Mouse (Mus musculus) embryo, embryonic 9.5 days (tissue): Measurements from ENCODE around the gene Ripk3.

Experiments used
- DNase-seq: peaks from one replicate; pipeline ENCODE4 v3.0.0-alpha.2; 2017; ENCODE audit errors: extremely low spot score

Ripk3 gene

GRCm38 (mm10) chr14:55788256-55789050 lies at the start of gene Ripk3:
TSS of gene Ripk3 (minus strand) at chr14:55788865.
- peak; percentile 36 for DNase-seq

GRCm38 (mm10) chr14:55838312-55838711 lies 49.6 kb upstream of the Ripk3 start:
- DNase-seq = no peak

GRCm38 (mm10) chr14:55834808-55835533 lies 46.3 kb upstream of the Ripk3 start:
- no peak for DNase-seq

GRCm38 (mm10) chr14:55833126-55833525 lies 44.5 kb upstream of the Ripk3 start:
- DNase-seq = no peak

GRCm38 (mm10) chr14:55830331-55830730 lies 41.7 kb upstream of the Ripk3 start:
- no peak for DNase-seq

- no peak for DNase-seq
Measured at GRCm38 (mm10) chr14:55829854-55830253, 41.2 kb upstream of the Ripk3 start.

- DNase-seq = peak; percentile 42
Measured at GRCm38 (mm10) chr14:55828716-55829263, 40.1 kb upstream of the Ripk3 start.

- peak; percentile 42 for DNase-seq
Measured at GRCm38 (mm10) chr14:55826551-55827340, 38.1 kb upstream of the Ripk3 start.

- DNase-seq = no peak
Measured at GRCm38 (mm10) chr14:55826142-55826541, 37.5 kb upstream of the Ripk3 start.

- peak; percentile 74 for DNase-seq
Measured at GRCm38 (mm10) chr14:55825216-55826051, 36.8 kb upstream of the Ripk3 start.

- peak; percentile 79 for DNase-seq
Measured at GRCm38 (mm10) chr14:55824481-55825215, 36.0 kb upstream of the Ripk3 start.

GRCm38 (mm10) chr14:55824001-55824480 lies 35.4 kb upstream of the Ripk3 start:
- DNase-seq = no peak

- DNase-seq = peak; percentile 95
Measured at GRCm38 (mm10) chr14:55822991-55823762, 34.5 kb upstream of the Ripk3 start, which contains the start of gene Nfatc4. TSS of gene Nfatc4 (plus strand) at chr14:55823144.

- DNase-seq = peak; percentile 89
Measured at GRCm38 (mm10) chr14:55822435-55822990, 33.8 kb upstream of the Ripk3 start.

GRCm38 (mm10) chr14:55820576-55820975 lies 31.9 kb upstream of the Ripk3 start:
- no peak for DNase-seq

- no peak for DNase-seq
Measured at GRCm38 (mm10) chr14:55819845-55820405, 31.3 kb upstream of the Ripk3 start.

- peak; percentile 47 for DNase-seq
Measured at GRCm38 (mm10) chr14:55815310-55815751, 26.7 kb upstream of the Ripk3 start.

GRCm38 (mm10) chr14:55814885-55815284 lies 26.2 kb upstream of the Ripk3 start:
- peak; percentile 70 for DNase-seq
